Mouse (Mus musculus) cerebellum, postnatal 10 days (tissue): ENCODE results near the gene Scn8a.

Source experiments
- DNase-seq, 2 experiments: peaks; one replicate each; pipeline ENCODE4 v3.0.0; 2021; ENCODE audit warnings: mixed read lengths in 2 of 2

Scn8a gene

GRCm38 (mm10) chr15:101074067-101074466 lies 204.4 kb downstream of the Scn8a start:
- DNase-seq = peak in 1 of 2 experiments; percentile 61

- DNase-seq = peak in 1 of 2 experiments; percentile 44
Observed at GRCm38 (mm10) chr15:101075150-101075549, 205.5 kb downstream of the Scn8a start.

GRCm38 (mm10) chr15:101075656-101076055 lies 206.0 kb downstream of the Scn8a start:
- no peak for DNase-seq

GRCm38 (mm10) chr15:101076071-101077000 lies 206.7 kb downstream of the Scn8a start:
- DNase-seq = peak; percentile 77 to 78

GRCm38 (mm10) chr15:101077001-101077812 lies 207.5 kb downstream of the Scn8a start:
- peak in 1 of 2 experiments; percentile 46 for DNase-seq

GRCm38 (mm10) chr15:101077813-101078730 lies 208.4 kb downstream of the Scn8a start, which contains the start of gene Fignl2:
Gene Fignl2 (minus strand): TSS chr15:101078567.
- peak in 1 of 2 experiments; percentile 35 for DNase-seq

- peak; percentile 68 to 78 for DNase-seq
Observed at GRCm38 (mm10) chr15:101078731-101079156, 209.1 kb downstream of the Scn8a start.

GRCm38 (mm10) chr15:101080031-101080520 lies 210.4 kb downstream of the Scn8a start:
- no peak for DNase-seq

GRCm38 (mm10) chr15:101081035-101081548 lies 211.4 kb downstream of the Scn8a start:
- DNase-seq = no peak

GRCm38 (mm10) chr15:101082236-101082635 lies 212.6 kb downstream of the Scn8a start:
- no peak for DNase-seq

- no peak for DNase-seq
Observed at GRCm38 (mm10) chr15:101084499-101084898, 214.8 kb downstream of the Scn8a start.

GRCm38 (mm10) chr15:101086451-101086850 lies 216.8 kb downstream of the Scn8a start:
- no peak for DNase-seq

- DNase-seq = peak; percentile 63 to 78
Observed at GRCm38 (mm10) chr15:101086956-101087355, 217.3 kb downstream of the Scn8a start.

- no peak for DNase-seq
Observed at GRCm38 (mm10) chr15:101088291-101088690, 218.6 kb downstream of the Scn8a start.

GRCm38 (mm10) chr15:101091551-101091950 lies 221.9 kb downstream of the Scn8a start:
- DNase-seq = no peak

GRCm38 (mm10) chr15:101092121-101092828 lies 222.6 kb downstream of the Scn8a start:
- DNase-seq = no peak

- DNase-seq = peak; percentile 53 to 63
Observed at GRCm38 (mm10) chr15:101092829-101093648, 223.4 kb downstream of the Scn8a start.

- DNase-seq = no peak
Observed at GRCm38 (mm10) chr15:101093988-101094387, 224.3 kb downstream of the Scn8a start.

- DNase-seq = no peak
Observed at GRCm38 (mm10) chr15:101094979-101095378, 225.3 kb downstream of the Scn8a start.

- no peak for DNase-seq
Observed at GRCm38 (mm10) chr15:101095392-101095791, 225.7 kb downstream of the Scn8a start.
